ENCODE assay signal across 13 mouse cellular contexts in genomic region chr2:147188074-147188700, GRCm38 (mm10). TPM values are rescaled to one million over a fixed set of nuclear protein-coding genes. Genes with fewer than 3 reads are reported as not detected.
DNase-seq lines count a peak whose midpoint lies in the region; ATAC-seq and TF ChIP-seq lines count a peak whose summit lies in the region.
"Had no signal": no experiment of that assay in that cellular context is flagged by ENCODE, and none has a peak within 500 bp of the region (broad histone marks: within the 10 kb centered on the region; RNA-seq: fewer than 3 reads in every experiment).

No protein-coding gene starts in this region.

- H3K4me2 ChIP-seq in lung, postnatal 0 days (replicated peaks; ENCODE audit: low read depth, low read length): no peak overlapping the region
- H3K4me2 ChIP-seq in forebrain, embryonic 13.5 days: peak overlapping the region; percentile 28
- H3K4me2 ChIP-seq in limb, embryonic 11.5 days (ENCODE audit: low read depth, severe bottlenecking): no peak overlapping the region
- H3K4me2 ChIP-seq: lung, embryonic 15.5 days had no signal

- no peak for DNase-seq in lung, postnatal 0 days (ENCODE audit: low spot score)
- DNase-seq in lung, postnatal 10 days: no peak
- DNase-seq in limb, embryonic 11.5 days (ENCODE audit: low spot score): peak; percentile 47
- DNase-seq in retina, embryonic 14.5 days (ENCODE audit: low spot score): peak; percentile 23
- no peak for DNase-seq in left cerebral cortex, adult 9 months (ENCODE audit: low spot score in 2 of 2)
- no peak for DNase-seq in adrenal gland, postnatal 36 days
- DNase-seq in liver: no peak
- DNase-seq: adrenal gland, adult 8-10 months had no signal

- H3K4me3 ChIP-seq in lung, postnatal 0 days (ENCODE audit: low read depth, low read length): 0 out of 2 replicates have a peak overlapping the region, but pooled peaks have one; percentile 3
- no peak overlapping the region; the same call in 1 of the 2 replicates for H3K4me3 ChIP-seq in forebrain, embryonic 13.5 days
- no peak overlapping the region for H3K4me3 ChIP-seq in limb, embryonic 11.5 days (ENCODE audit: low read depth, low read length)
- H3K4me3 ChIP-seq: lung, embryonic 15.5 days had no signal

- TF ChIP-seq EP300 in lung, postnatal 0 days (IDR thresholded peaks at IDR 0.05): no peak

- H3K27ac ChIP-seq in lung, postnatal 0 days (ENCODE audit: low read length): no peak overlapping the region
- H3K27ac ChIP-seq in forebrain, embryonic 13.5 days: no peak overlapping the region
- H3K27ac ChIP-seq in limb, embryonic 11.5 days (replicated peaks; ENCODE audit: low read depth, low read length): no peak overlapping the region
- H3K27ac ChIP-seq: lung, embryonic 15.5 days had no signal

- no peaks in the 10 kb centered on the region for H3K36me3 ChIP-seq in lung, postnatal 0 days (ENCODE audit: insufficient read depth, low read length)
- H3K36me3 ChIP-seq in forebrain, embryonic 13.5 days (ENCODE audit: poor library complexity, severe bottlenecking): no peaks in the 10 kb centered on the region
- no peaks in the 10 kb centered on the region for H3K36me3 ChIP-seq in limb, embryonic 11.5 days (ENCODE audit: control insufficient read depth, insufficient read depth, low read length)
- H3K36me3 ChIP-seq: G1E; lung, embryonic 15.5 days had no signal

- H3K27me3 ChIP-seq in lung, postnatal 0 days (replicated peaks; ENCODE audit: insufficient read depth, low read length): peaks cover 92% of the 10 kb centered on the region
- H3K27me3 ChIP-seq in forebrain, embryonic 13.5 days: peaks cover 96% of the 10 kb centered on the region
- H3K27me3 ChIP-seq in limb, embryonic 11.5 days (ENCODE audit: control insufficient read depth, insufficient read depth, low read length): peaks cover 90% of the 10 kb centered on the region

- no peaks in the 10 kb centered on the region for H3K9me3 ChIP-seq in lung, postnatal 0 days (ENCODE audit: low read length)
- no peaks in the 10 kb centered on the region for H3K9me3 ChIP-seq in forebrain, embryonic 13.5 days (replicated peaks)
- H3K9me3 ChIP-seq in limb, embryonic 11.5 days (ENCODE audit: control insufficient read depth, low read length): no peaks in the 10 kb centered on the region
- H3K9me3 ChIP-seq: lung, embryonic 15.5 days had no signal

- no peak for ATAC-seq in lung, postnatal 0 days
- ATAC-seq in forebrain, embryonic 13.5 days: peak; percentile 52; the same call in 1 of the 2 replicates
- no peak for ATAC-seq in limb, embryonic 11.5 days (ENCODE audit: insufficient number of reproducible peaks, low FRiP score, low TSS enrichment, low read depth)

- TF ChIP-seq CTCF in lung, postnatal 0 days (IDR thresholded peaks at IDR 0.05): no peak

- 3% methylated on average over 28 of the region's 28 CpGs for WGBS in lung, postnatal 0 days
- under 1% methylated on average over 28 of the region's 28 CpGs for WGBS in forebrain, embryonic 13.5 days
- WGBS in limb, embryonic 11.5 days: 1% methylated on average over 28 of the region's 28 CpGs

- no peak overlapping the region for H3K9ac ChIP-seq in lung, postnatal 0 days (replicated peaks; ENCODE audit: low read depth)
- H3K9ac ChIP-seq in forebrain, embryonic 13.5 days: no peak overlapping the region
- H3K9ac ChIP-seq in limb, embryonic 11.5 days (ENCODE audit: low read length): no peak overlapping the region
- H3K9ac ChIP-seq: lung, embryonic 15.5 days had no signal

- peaks cover 15% of the 10 kb centered on the region for H3K4me1 ChIP-seq in lung, postnatal 0 days (ENCODE audit: insufficient read depth, low read depth, low read length)
- peaks cover 36% of the 10 kb centered on the region for H3K4me1 ChIP-seq in forebrain, embryonic 13.5 days
- peaks cover 2% of the 10 kb centered on the region; the same call in 1 of the 2 replicates for H3K4me1 ChIP-seq in limb, embryonic 11.5 days (ENCODE audit: control insufficient read depth, insufficient read depth, low read length)

RNA-seq across cellular contexts. Expression of gene Nkx2-2, which starts 5.9 kb away (rescaled TPM):
- polyA plus RNA-seq in lung, postnatal 0 days (2015; fragmentation: Nextera tagmentation; extraction: Ambion mirVana): not detected in 2 replicates
- polyA plus RNA-seq in forebrain, embryonic 13.5 days (2015; fragmentation: Nextera tagmentation; extraction: Ambion mirVana): 3.1 and 3.2 TPM in 2 replicates
- 0.07 TPM in 1 of 2 replicates, not detected in the other for polyA plus RNA-seq in limb, embryonic 11.5 days (2014; fragmentation: Nextera tagmentation; extraction: Ambion mirVana)
- not detected for total RNA-seq in adrenal gland, postnatal 36 days (2021)
- total RNA-seq: adrenal gland, adult 8-10 months; common myeloid progenitor, adult 5-6 weeks; G1E; neutrophil, adult 5-6 weeks had no signal
- polyA plus RNA-seq: G1E; lung, embryonic 15.5 days had no signal

Comparison
In these comparisons a context has a peak if more than half of its experiments do, and no peak if none do; other contexts are left out.
1. DNase-seq: peak in limb, embryonic 11.5 days (single experiment) and retina, embryonic 14.5 days (single experiment); none in lung, postnatal 0 days (single experiment), lung, postnatal 10 days (single experiment), left cerebral cortex, adult 9 months (0 of 2), adrenal gland, postnatal 36 days (0 of 2) and liver (single experiment).